Mouse (Mus musculus) forebrain, postnatal 0 days (tissue): ENCODE data around the gene Slc35e4. TPM values are rescaled to one million over a fixed set of nuclear protein-coding genes. Genes with fewer than 3 reads are reported as not detected.
A peak's percentile ranks its signal among the peaks of the same experiment; 100 is the strongest.

Experiments
- ATAC-seq: fragments of 200-750 bp; cut with Nextera tagmentation; 2 replicates; pipeline ENCODE4 v1.8.0; 2017; ENCODE audit warnings: mild to moderate bottlenecking, moderate library complexity
- DNase-seq: peaks from one replicate; pipeline ENCODE4 v3.0.0-alpha.2; 2015
- H3K27ac ChIP-seq: fragments of 300-500 bp; sonication (generic); 2 replicates; pipeline ENCODE4 v1.5.1; 2014; ENCODE audit warnings: low read depth, mild to moderate bottlenecking, antibody characterized with exemption, low read length, moderate library complexity, mixed read lengths
- H3K27me3 ChIP-seq: fragments of 300-500 bp; sonication (generic); 2 replicates; pipeline ENCODE4 v1.6.1; 2014; ENCODE audit warnings: mild to moderate bottlenecking, low read length, mixed read lengths; ENCODE audit not compliant: insufficient read depth
- H3K36me3 ChIP-seq: fragments of 300-500 bp; sonication (generic); 2 replicates; pipeline ENCODE4 v1.6.1; 2014; ENCODE audit warnings: mild to moderate bottlenecking, moderate library complexity; ENCODE audit not compliant: insufficient read depth
- H3K4me1 ChIP-seq: fragments of 300-500 bp; sonication (generic); 2 replicates; pipeline ENCODE4 v1.6.1; 2014; ENCODE audit warnings: antibody characterized with exemption; ENCODE audit not compliant: insufficient read depth
- H3K4me2 ChIP-seq: fragments of 300-500 bp; sonication (generic); 2 replicates; pipeline ENCODE4 v1.6.1; 2014; ENCODE audit warnings: low read depth, mild to moderate bottlenecking, moderate library complexity
- H3K4me3 ChIP-seq: fragments of 300-500 bp; sonication (generic); 2 replicates; pipeline ENCODE4 v1.5.1; 2014; ENCODE audit warnings: low read depth, low read length, mixed read lengths
- H3K9ac ChIP-seq: fragments of 300-500 bp; sonication (generic); 2 replicates; pipeline ENCODE4 v1.6.1; 2014; ENCODE audit warnings: mild to moderate bottlenecking
- H3K9me3 ChIP-seq: fragments of 300-500 bp; sonication (generic); 2 replicates; pipeline ENCODE4 v1.6.1; 2016; ENCODE audit warnings: low read length
- CTCF ChIP-seq: sonication (generic); IDR thresholded peaks from 2 replicates; pipeline ENCODE4 v1.5.1; 2016; ENCODE audit warnings: antibody characterized with exemption, control low read depth, low read depth
- WGBS: fragments of 180-500 bp; shearing (Covaris S2); extraction: QIAGEN DNeasy Blood & Tissue Kit; methylation state at CpG from one replicate; pipeline ENCODE4 v1.1.7; 2014; 5-methylcytosine and 5-hydroxymethylcytosine counted together
- polyA plus RNA-seq: library from polyadenylated mRNA; unstranded; fragments of >200 nt; fragmentation: Nextera tagmentation; extraction: Ambion mirVana; gene quantifications from 2 replicates; pipeline ENCODE4 v1.2.1, GENCODE M21; 2015
- total RNA-seq: library from RNA; depleted of rRNA; stranded (reverse); fragments of >200 nt; gene quantifications from 2 replicates; pipeline ENCODE4 v1.2.3, GENCODE M21; 2014; rRNA removed

Slc35e4 gene
- total and polyA plus RNA-seq, 2 experiments from 2014 or later: 26.5 to 43.7 TPM

- no peak overlapping the region for H3K4me2 ChIP-seq
- H3K27me3 ChIP-seq: no peaks in the 10 kb centered on the region; the same call in 1 of the 2 replicates
- no peak for TF ChIP-seq CTCF
- H3K9me3 ChIP-seq: no peaks in the 10 kb centered on the region
- no peak overlapping the region for H3K27ac ChIP-seq
- H3K36me3 ChIP-seq: no peaks in the 10 kb centered on the region
- WGBS: 66% methylated on average over 6 of the region's 6 CpGs
- no peak overlapping the region for H3K4me3 ChIP-seq
- DNase-seq: no peak
- ATAC-seq: no peak
- no peak overlapping the region for H3K9ac ChIP-seq
- no peaks in the 10 kb centered on the region for H3K4me1 ChIP-seq
Observed at GRCm38 (mm10) chr11:3876419-3876818, 38.0 kb downstream of the Slc35e4 start.

GRCm38 (mm10) chr11:3864343-3864742, 50.1 kb downstream of the Slc35e4 start:
- DNase-seq: no peak
- no peak overlapping the region for H3K27ac ChIP-seq

GRCm38 (mm10) chr11:3863454-3864112, 50.9 kb downstream of the Slc35e4 start, which contains the start of gene Osbp2:
Gene Osbp2, minus strand, starts transcription at chr11:3863903.
- Histone ChIP-seq H3K9ac (peak within 1 kb of the TSS; percentile 64), H3K4me3 (peak within 1 kb of the TSS; percentile 50), H3K4me2 (peak within 1 kb of the TSS; percentile 79), H3K4me1 (peaks cover 11% of the 10 kb centered on the region; the same call in 1 of the 2 replicates), H3K27me3 (no peaks in the 10 kb centered on the region), H3K9me3 (no peaks in the 10 kb centered on the region), H3K27ac (no peak within 1 kb of the TSS), H3K36me3 (no peaks in the 10 kb centered on the region)
- TF ChIP-seq CTCF: peak; percentile 62
- 4% methylated on average over 53 of the region's 58 CpGs for WGBS
- DNase-seq: peak; percentile 83
- peak; percentile 95 for ATAC-seq

More at GRCm38 (mm10) chr11:3864343-3864742, 50.1 kb downstream of the Slc35e4 start:
- H3K4me2 ChIP-seq: peak overlapping the region; percentile 79
- no peaks in the 10 kb centered on the region for H3K36me3 ChIP-seq
- H3K27me3 ChIP-seq: no peaks in the 10 kb centered on the region
- peaks cover 11% of the 10 kb centered on the region; the same call in 1 of the 2 replicates for H3K4me1 ChIP-seq
- peak; percentile 28 for ATAC-seq
- TF ChIP-seq CTCF: no peak
- peak overlapping the region; percentile 64 for H3K9ac ChIP-seq
- 22% methylated on average over 6 of the region's 6 CpGs for WGBS
- peak overlapping the region; percentile 50 for H3K4me3 ChIP-seq
- H3K9me3 ChIP-seq: no peaks in the 10 kb centered on the region

GRCm38 (mm10) chr11:3862661-3863453, 51.6 kb downstream of the Slc35e4 start:
- no peak for DNase-seq
- Histone ChIP-seq H3K27ac (no peak overlapping the region), H3K4me1 (peaks cover 11% of the 10 kb centered on the region; the same call in 1 of the 2 replicates), H3K4me2 (peak overlapping the region; percentile 79), H3K9ac (peak overlapping the region; percentile 64; the same call in 1 of the 2 replicates), H3K4me3 (peak overlapping the region; percentile 50), H3K27me3 (no peaks in the 10 kb centered on the region), H3K36me3 (no peaks in the 10 kb centered on the region), H3K9me3 (no peaks in the 10 kb centered on the region)
- no peak for ATAC-seq
- WGBS: 74% methylated on average over 19 of the region's 19 CpGs
- TF ChIP-seq CTCF: no peak

GRCm38 (mm10) chr11:3860361-3860760, 54.1 kb downstream of the Slc35e4 start:
- 75% methylated on average over 4 of the region's 4 CpGs for WGBS
- H3K4me1 ChIP-seq: peaks cover 11% of the 10 kb centered on the region; the same call in 1 of the 2 replicates
- ATAC-seq: no peak
- H3K36me3 ChIP-seq: no peaks in the 10 kb centered on the region
- no peak for TF ChIP-seq CTCF
- no peaks in the 10 kb centered on the region for H3K27me3 ChIP-seq
- no peak overlapping the region for H3K9ac ChIP-seq
- no peak overlapping the region for H3K4me3 ChIP-seq
- H3K27ac ChIP-seq: no peak overlapping the region
- H3K9me3 ChIP-seq: no peaks in the 10 kb centered on the region
- H3K4me2 ChIP-seq: no peak overlapping the region
- no peak for DNase-seq

GRCm38 (mm10) chr11:3859778-3860177, 54.7 kb downstream of the Slc35e4 start:
- 85% methylated on average over 4 of the region's 4 CpGs for WGBS
- H3K27me3 ChIP-seq: no peaks in the 10 kb centered on the region
- H3K4me1 ChIP-seq: peaks cover 11% of the 10 kb centered on the region; the same call in 1 of the 2 replicates
- DNase-seq: no peak
- H3K9ac ChIP-seq: no peak overlapping the region
- H3K4me2 ChIP-seq: no peak overlapping the region
- no peak for ATAC-seq
- no peaks in the 10 kb centered on the region for H3K36me3 ChIP-seq
- no peak overlapping the region for H3K4me3 ChIP-seq
- no peaks in the 10 kb centered on the region for H3K9me3 ChIP-seq
- no peak overlapping the region for H3K27ac ChIP-seq
- no peak for TF ChIP-seq CTCF

- Histone ChIP-seq H3K4me3 (no peak overlapping the region), H3K9ac (no peak overlapping the region), H3K27ac (no peak overlapping the region), H3K27me3 (no peaks in the 10 kb centered on the region), H3K4me1 (no peaks in the 10 kb centered on the region), H3K9me3 (no peaks in the 10 kb centered on the region), H3K36me3 (no peaks in the 10 kb centered on the region), H3K4me2 (no peak overlapping the region)
- WGBS: 80% methylated on average over 5 of the region's 5 CpGs
- TF ChIP-seq CTCF: no peak
- DNase-seq (no peak), ATAC-seq (no peak)
Observed at GRCm38 (mm10) chr11:3857902-3858301, 56.6 kb downstream of the Slc35e4 start.

Other genes starting within 250 kb of the Slc35e4 start
- 48.1 and 63.2 TPM in 2 replicates for gene Osbp2, start 50.8 kb downstream of the Slc35e4 start, total RNA-seq
- 21.3 and 30.8 TPM in 2 replicates for gene Osbp2, start 50.8 kb downstream of the Slc35e4 start, polyA plus RNA-seq
- 0.19 and 0.31 TPM in 2 replicates for gene 4921536K21Rik, start 19.6 kb downstream of the Slc35e4 start, total RNA-seq
- gene 4921536K21Rik, start 19.6 kb downstream of the Slc35e4 start, polyA plus RNA-seq: 0.33 and 0.56 TPM in 2 replicates
- 19.5 and 25.3 TPM in 2 replicates for gene Dusp18, start 19.4 kb downstream of the Slc35e4 start, total RNA-seq
- gene Dusp18, start 19.4 kb downstream of the Slc35e4 start, polyA plus RNA-seq: 20.0 and 33.6 TPM in 2 replicates
- gene Tcn2, start 17.5 kb upstream of the Slc35e4 start, total RNA-seq: 20.3 and 20.9 TPM in 2 replicates
- 23.2 and 24.1 TPM in 2 replicates for gene Tcn2, start 17.5 kb upstream of the Slc35e4 start, polyA plus RNA-seq
- gene Pes1, start 49.3 kb upstream of the Slc35e4 start, total RNA-seq: 49.2 and 50.0 TPM in 2 replicates
- gene Pes1, start 49.3 kb upstream of the Slc35e4 start, polyA plus RNA-seq: 53.8 and 55.8 TPM in 2 replicates
- gene 4930556J24Rik, start 62.1 kb upstream of the Slc35e4 start, total RNA-seq: not detected in 2 replicates
- gene 4930556J24Rik, start 62.1 kb upstream of the Slc35e4 start, polyA plus RNA-seq: not detected in 2 replicates
- 6.5 and 9.9 TPM in 2 replicates for gene Gal3st1, start 69.0 kb upstream of the Slc35e4 start, total RNA-seq
- gene Gal3st1, start 69.0 kb upstream of the Slc35e4 start, polyA plus RNA-seq: 8.0 and 8.3 TPM in 2 replicates
- not detected in 2 replicates for gene Sec14l4, start 116.8 kb upstream of the Slc35e4 start, total RNA-seq
- not detected in 2 replicates for gene Sec14l4, start 116.8 kb upstream of the Slc35e4 start, polyA plus RNA-seq
- 3.6 and 4.7 TPM in 2 replicates for gene Sec14l3, start 150.2 kb upstream of the Slc35e4 start, total RNA-seq
- 2.1 and 3.8 TPM in 2 replicates for gene Sec14l3, start 150.2 kb upstream of the Slc35e4 start, polyA plus RNA-seq
- gene Mtfp1, start 180.8 kb upstream of the Slc35e4 start, total RNA-seq: 10.1 and 11.8 TPM in 2 replicates
- 12.4 and 14.2 TPM in 2 replicates for gene Mtfp1, start 180.8 kb upstream of the Slc35e4 start, polyA plus RNA-seq
- gene Sec14l2, start 208.8 kb upstream of the Slc35e4 start, total RNA-seq: 4.4 and 5.8 TPM in 2 replicates
- gene Sec14l2, start 208.8 kb upstream of the Slc35e4 start, polyA plus RNA-seq: 2.9 and 3.4 TPM in 2 replicates
- 73.9 and 90.1 TPM in 2 replicates for gene Rnf215, start 220.5 kb upstream of the Slc35e4 start, total RNA-seq
- 37.4 and 45.4 TPM in 2 replicates for gene Rnf215, start 220.5 kb upstream of the Slc35e4 start, polyA plus RNA-seq
- 13.9 and 25.0 TPM in 2 replicates for gene Ccdc157, start 245.6 kb upstream of the Slc35e4 start, total RNA-seq
- 5.2 and 7.8 TPM in 2 replicates for gene Ccdc157, start 245.6 kb upstream of the Slc35e4 start, polyA plus RNA-seq
- 46.7 and 54.4 TPM in 2 replicates for gene Sf3a1, start 245.7 kb upstream of the Slc35e4 start, total RNA-seq
- gene Sf3a1, start 245.7 kb upstream of the Slc35e4 start, polyA plus RNA-seq: 30.6 and 34.6 TPM in 2 replicates